Mouse (Mus musculus): ENCODE results near the gene D11Wsu47e. TPM values are rescaled to one million over a fixed set of nuclear protein-coding genes. Genes with fewer than 3 reads are reported as not detected.

The D11Wsu47e gene
- total and polyA plus RNA-seq, 2 experiments from 2014 or later: 10.4 to 18.1 TPM

GRCm38 (mm10) chr11:113715078-113715674 lies 31.0 kb downstream of the D11Wsu47e start:
- H3K36me3 ChIP-seq (replicated peaks; ENCODE audit: control insufficient read depth, insufficient read depth, low read length): no peaks in the 10 kb centered on the region
- ATAC-seq (ENCODE audit: insufficient read depth, low read depth): no peak; the same call in 1 of the 2 replicates
- 57% methylated on average over 7 of the region's 7 CpGs for WGBS

GRCm38 (mm10) chr11:113716132-113716531 lies 31.9 kb downstream of the D11Wsu47e start:
- Histone ChIP-seq H3K36me3 (replicated peaks; ENCODE audit: control insufficient read depth, insufficient read depth, low read length) (no peaks in the 10 kb centered on the region), H3K9me3 (replicated peaks; ENCODE audit: control insufficient read depth, low read length) (no peaks in the 10 kb centered on the region), H3K4me1 (ENCODE audit: control insufficient read depth, insufficient read depth) (no peaks in the 10 kb centered on the region), H3K27me3 (ENCODE audit: control insufficient read depth, insufficient read depth, low read length) (no peaks in the 10 kb centered on the region), H3K9ac (replicated peaks; ENCODE audit: low read depth, low read length) (no peak overlapping the region), H3K27ac (ENCODE audit: low read depth) (no peak overlapping the region), H3K4me2 (ENCODE audit: low read depth, low read length) (no peak overlapping the region), H3K4me3 (ENCODE audit: low read depth, low read length) (no peak overlapping the region)
- DNase-seq (ENCODE audit: low spot score) (no peak), ATAC-seq (ENCODE audit: insufficient read depth, low read depth) (no peak)
- 97% methylated on average over 2 of the region's 2 CpGs for WGBS
- TF ChIP-seq EP300 (IDR thresholded peaks at IDR 0.05; ENCODE audit: low read depth) (no peak), CTCF (IDR thresholded peaks at IDR 0.05; ENCODE audit: low read depth) (no peak)

More at GRCm38 (mm10) chr11:113715078-113715674, 31.0 kb downstream of the D11Wsu47e start:
- Histone ChIP-seq H3K4me1 (ENCODE audit: control insufficient read depth, insufficient read depth) (peaks cover 7% of the 10 kb centered on the region; the same call in 1 of the 2 replicates), H3K4me3 (ENCODE audit: low read depth, low read length) (no peak overlapping the region), H3K27me3 (ENCODE audit: control insufficient read depth, insufficient read depth, low read length) (no peaks in the 10 kb centered on the region), H3K9ac (replicated peaks; ENCODE audit: low read depth, low read length) (no peak overlapping the region), H3K4me2 (ENCODE audit: low read depth, low read length) (no peak overlapping the region), H3K27ac (ENCODE audit: low read depth) (no peak overlapping the region), H3K9me3 (replicated peaks; ENCODE audit: control insufficient read depth, low read length) (no peaks in the 10 kb centered on the region)
- TF ChIP-seq EP300 (IDR thresholded peaks at IDR 0.05; ENCODE audit: low read depth): no peak
- DNase-seq (ENCODE audit: low spot score): no peak

GRCm38 (mm10) chr11:113717767-113718424 lies 33.7 kb downstream of the D11Wsu47e start:
- no peak overlapping the region for H3K9ac ChIP-seq (replicated peaks; ENCODE audit: low read depth, low read length)
- WGBS: 62% methylated on average over 16 of the region's 16 CpGs
- ATAC-seq (ENCODE audit: insufficient read depth, low read depth): no peak

GRCm38 (mm10) chr11:113722405-113723090 lies 38.3 kb downstream of the D11Wsu47e start:
- no peak; the same call in 1 of the 2 replicates for ATAC-seq (ENCODE audit: insufficient read depth, low read depth)
- no peak overlapping the region for H3K4me3 ChIP-seq (ENCODE audit: low read depth, low read length)
- DNase-seq (ENCODE audit: low spot score): no peak
- 40% methylated on average over 14 of the region's 14 CpGs for WGBS
- H3K27ac ChIP-seq (ENCODE audit: low read depth): 0 out of 2 replicates have a peak overlapping the region, but pooled peaks have one; percentile 49
- no peak overlapping the region for H3K9ac ChIP-seq (replicated peaks; ENCODE audit: low read depth, low read length)
- no peaks in the 10 kb centered on the region for H3K9me3 ChIP-seq (replicated peaks; ENCODE audit: control insufficient read depth, low read length)
- no peaks in the 10 kb centered on the region for H3K27me3 ChIP-seq (ENCODE audit: control insufficient read depth, insufficient read depth, low read length)
- peaks cover 8% of the 10 kb centered on the region for H3K4me1 ChIP-seq (ENCODE audit: control insufficient read depth, insufficient read depth)
- peaks cover 11% of the 10 kb centered on the region for H3K36me3 ChIP-seq (replicated peaks; ENCODE audit: control insufficient read depth, insufficient read depth, low read length)
- H3K4me2 ChIP-seq (ENCODE audit: low read depth, low read length): peak overlapping the region; percentile 13; the same call in 1 of the 2 replicates
- TF ChIP-seq EP300 (IDR thresholded peaks at IDR 0.05; ENCODE audit: low read depth) (no peak), CTCF (IDR thresholded peaks at IDR 0.05; ENCODE audit: low read depth) (no peak)

More at GRCm38 (mm10) chr11:113717767-113718424, 33.7 kb downstream of the D11Wsu47e start:
- DNase-seq (ENCODE audit: low spot score): no peak
- TF ChIP-seq CTCF (IDR thresholded peaks at IDR 0.05; ENCODE audit: low read depth) (no peak), EP300 (IDR thresholded peaks at IDR 0.05; ENCODE audit: low read depth) (no peak)
- Histone ChIP-seq H3K4me2 (ENCODE audit: low read depth, low read length) (no peak overlapping the region), H3K36me3 (replicated peaks; ENCODE audit: control insufficient read depth, insufficient read depth, low read length) (no peaks in the 10 kb centered on the region), H3K4me1 (ENCODE audit: control insufficient read depth, insufficient read depth) (peaks cover 7% of the 10 kb centered on the region), H3K27ac (ENCODE audit: low read depth) (no peak overlapping the region), H3K4me3 (ENCODE audit: low read depth, low read length) (no peak overlapping the region), H3K9me3 (replicated peaks; ENCODE audit: control insufficient read depth, low read length) (no peaks in the 10 kb centered on the region), H3K27me3 (ENCODE audit: control insufficient read depth, insufficient read depth, low read length) (no peaks in the 10 kb centered on the region)

GRCm38 (mm10) chr11:113725235-113726048 lies 41.2 kb downstream of the D11Wsu47e start:
- WGBS: 70% methylated on average over 4 of the region's 4 CpGs
- H3K4me2 ChIP-seq (ENCODE audit: low read depth, low read length): no peak overlapping the region
- H3K36me3 ChIP-seq (replicated peaks; ENCODE audit: control insufficient read depth, insufficient read depth, low read length): peaks cover 30% of the 10 kb centered on the region
- H3K4me3 ChIP-seq (ENCODE audit: low read depth, low read length): no peak overlapping the region
- no peaks in the 10 kb centered on the region for H3K9me3 ChIP-seq (replicated peaks; ENCODE audit: control insufficient read depth, low read length)
- ATAC-seq (ENCODE audit: insufficient read depth, low read depth) (peak; percentile 25; the same call in 1 of the 2 replicates), DNase-seq (ENCODE audit: low spot score) (no peak)
- TF ChIP-seq EP300 (IDR thresholded peaks at IDR 0.05; ENCODE audit: low read depth) (no peak), CTCF (IDR thresholded peaks at IDR 0.05; ENCODE audit: low read depth) (no peak)
- no peak overlapping the region for H3K9ac ChIP-seq (replicated peaks; ENCODE audit: low read depth, low read length)
- peak overlapping the region; percentile 44 for H3K27ac ChIP-seq (ENCODE audit: low read depth)
- peaks cover 8% of the 10 kb centered on the region for H3K4me1 ChIP-seq (ENCODE audit: control insufficient read depth, insufficient read depth)
- no peaks in the 10 kb centered on the region for H3K27me3 ChIP-seq (ENCODE audit: control insufficient read depth, insufficient read depth, low read length)
